Mouse (Mus musculus): ENCODE results near the gene Lgals2. TPM values are rescaled to one million over a fixed set of nuclear protein-coding genes. Genes with fewer than 3 reads are reported as not detected.

The Lgals2 gene
- total and polyA plus RNA-seq, 2 experiments from 2014 or later = not detected

- 54% methylated on average over 12 of the region's 13 CpGs for whole genome bisulfite sequencing
These were observed 8.5 kb upstream of the Lgals2 start for GRCm38 (mm10) chr15:78863852-78864253.

GRCm38 (mm10) chr15:78863154-78863553 lies 7.8 kb upstream of the Lgals2 start:
- no peak overlapping the region for H3K27ac ChIP-seq
- ATAC-seq (no peak), DNase-seq (ENCODE audit: low spot score) (no peak)
- TF ChIP-seq CTCF (IDR thresholded peaks at IDR 0.05; ENCODE audit: low read depth) = no peak
- no peaks in the 10 kb centered on the region for H3K9me3 ChIP-seq (ENCODE audit: low read length)
- no peak overlapping the region for H3K9ac ChIP-seq (replicated peaks; ENCODE audit: low read length)
- no peaks in the 10 kb centered on the region for H3K4me1 ChIP-seq (ENCODE audit: insufficient read depth, low read length)
- no peak overlapping the region for H3K4me2 ChIP-seq (ENCODE audit: low read depth, low read length)
- 64% methylated on average over 2 of the region's 2 CpGs for WGBS
- H3K4me3 ChIP-seq (ENCODE audit: low read length) = no peak overlapping the region
- no peaks in the 10 kb centered on the region for H3K27me3 ChIP-seq (ENCODE audit: insufficient read depth, low read length)
- no peaks in the 10 kb centered on the region for H3K36me3 ChIP-seq (ENCODE audit: insufficient read depth, low read length)

More at GRCm38 (mm10) chr15:78863852-78864253, 8.5 kb upstream of the Lgals2 start:
- H3K4me1 ChIP-seq (ENCODE audit: insufficient read depth, low read length) = no peaks in the 10 kb centered on the region
- H3K4me2 ChIP-seq (ENCODE audit: low read depth, low read length) = no peak overlapping the region
- H3K36me3 ChIP-seq (ENCODE audit: insufficient read depth, low read length) = no peaks in the 10 kb centered on the region
- no peak for TF ChIP-seq CTCF (IDR thresholded peaks at IDR 0.05; ENCODE audit: low read depth)
- no peaks in the 10 kb centered on the region for H3K9me3 ChIP-seq (ENCODE audit: low read length)
- DNase-seq (ENCODE audit: low spot score) (no peak), ATAC-seq (no peak)
- H3K9ac ChIP-seq (replicated peaks; ENCODE audit: low read length) = no peak overlapping the region
- H3K27ac ChIP-seq = no peak overlapping the region
- no peaks in the 10 kb centered on the region for H3K27me3 ChIP-seq (ENCODE audit: insufficient read depth, low read length)
- no peak overlapping the region for H3K4me3 ChIP-seq (ENCODE audit: low read length)

GRCm38 (mm10) chr15:78862280-78862679 lies 7.0 kb upstream of the Lgals2 start:
- no peaks in the 10 kb centered on the region for H3K4me1 ChIP-seq (ENCODE audit: insufficient read depth, low read length)
- H3K9me3 ChIP-seq (ENCODE audit: low read length) = no peaks in the 10 kb centered on the region
- TF ChIP-seq CTCF (IDR thresholded peaks at IDR 0.05; ENCODE audit: low read depth) = no peak
- DNase-seq (ENCODE audit: low spot score) = no peak
- H3K4me2 ChIP-seq (ENCODE audit: low read depth, low read length) = no peak overlapping the region
- 89% methylated on average over 5 of the region's 5 CpGs for WGBS
- H3K27me3 ChIP-seq (ENCODE audit: insufficient read depth, low read length) = no peaks in the 10 kb centered on the region
- H3K9ac ChIP-seq (replicated peaks; ENCODE audit: low read length) = no peak overlapping the region
- no peak for ATAC-seq
- no peak overlapping the region for H3K27ac ChIP-seq
- H3K36me3 ChIP-seq (ENCODE audit: insufficient read depth, low read length) = no peaks in the 10 kb centered on the region
- no peak overlapping the region for H3K4me3 ChIP-seq (ENCODE audit: low read length)

- DNase-seq (ENCODE audit: low spot score) = no peak
- Histone ChIP-seq H3K4me3 (ENCODE audit: low read length) (no peak overlapping the region), H3K4me2 (ENCODE audit: low read depth, low read length) (no peak overlapping the region), H3K27me3 (ENCODE audit: insufficient read depth, low read length) (no peaks in the 10 kb centered on the region), H3K36me3 (ENCODE audit: insufficient read depth, low read length) (no peaks in the 10 kb centered on the region), H3K4me1 (ENCODE audit: insufficient read depth, low read length) (no peaks in the 10 kb centered on the region), H3K9ac (replicated peaks; ENCODE audit: low read length) (no peak overlapping the region), H3K27ac (no peak overlapping the region), H3K9me3 (ENCODE audit: low read length) (no peaks in the 10 kb centered on the region)
- 77% methylated on average over 6 of the region's 6 CpGs for WGBS
- TF ChIP-seq CTCF (IDR thresholded peaks at IDR 0.05; ENCODE audit: low read depth) = no peak
- no peak for ATAC-seq
These were observed 4.4 kb upstream of the Lgals2 start for GRCm38 (mm10) chr15:78859714-78860113.

- H3K9me3 ChIP-seq (ENCODE audit: low read length) = no peaks in the 10 kb centered on the region
- H3K4me3 ChIP-seq (ENCODE audit: low read length) = no peak overlapping the region
- no peak overlapping the region for H3K4me2 ChIP-seq (ENCODE audit: low read depth, low read length)
- DNase-seq (ENCODE audit: low spot score) = no peak
- 73% methylated on average over 4 of the region's 4 CpGs for WGBS
- H3K9ac ChIP-seq (replicated peaks; ENCODE audit: low read length) = no peak overlapping the region
- no peaks in the 10 kb centered on the region for H3K4me1 ChIP-seq (ENCODE audit: insufficient read depth, low read length)
- no peak for ATAC-seq
- H3K36me3 ChIP-seq (ENCODE audit: insufficient read depth, low read length) = no peaks in the 10 kb centered on the region
- no peaks in the 10 kb centered on the region for H3K27me3 ChIP-seq (ENCODE audit: insufficient read depth, low read length)
- TF ChIP-seq CTCF (IDR thresholded peaks at IDR 0.05; ENCODE audit: low read depth) = no peak
- H3K27ac ChIP-seq = no peak overlapping the region
These were observed 4.0 kb upstream of the Lgals2 start for GRCm38 (mm10) chr15:78859311-78859710.

GRCm38 (mm10) chr15:78857009-78857408 lies 1.7 kb upstream of the Lgals2 start:
- TF ChIP-seq CTCF (IDR thresholded peaks at IDR 0.05; ENCODE audit: low read depth) = no peak
- Histone ChIP-seq H3K27me3 (ENCODE audit: insufficient read depth, low read length) (no peaks in the 10 kb centered on the region), H3K4me3 (ENCODE audit: low read length) (no peak overlapping the region), H3K9me3 (ENCODE audit: low read length) (no peaks in the 10 kb centered on the region), H3K4me2 (ENCODE audit: low read depth, low read length) (no peak overlapping the region), H3K27ac (no peak overlapping the region), H3K9ac (replicated peaks; ENCODE audit: low read length) (no peak overlapping the region), H3K4me1 (ENCODE audit: insufficient read depth, low read length) (no peaks in the 10 kb centered on the region), H3K36me3 (ENCODE audit: insufficient read depth, low read length) (no peaks in the 10 kb centered on the region)
- DNase-seq (ENCODE audit: low spot score) (peak; percentile 51), ATAC-seq (no peak)
- WGBS = 50% methylated on average over 7 of the region's 7 CpGs

GRCm38 (mm10) chr15:78851505-78852153 lies 3.7 kb downstream of the Lgals2 start:
- DNase-seq (ENCODE audit: low spot score) = peak; percentile 92
- Histone ChIP-seq H3K4me2 (ENCODE audit: low read depth, low read length) (no peak overlapping the region), H3K4me3 (ENCODE audit: low read length) (no peak overlapping the region), H3K4me1 (ENCODE audit: insufficient read depth, low read length) (no peaks in the 10 kb centered on the region), H3K27me3 (ENCODE audit: insufficient read depth, low read length) (no peaks in the 10 kb centered on the region), H3K36me3 (ENCODE audit: insufficient read depth, low read length) (no peaks in the 10 kb centered on the region), H3K27ac (no peak overlapping the region), H3K9me3 (ENCODE audit: low read length) (no peaks in the 10 kb centered on the region), H3K9ac (replicated peaks; ENCODE audit: low read length) (no peak overlapping the region)
- WGBS = 16% methylated on average over 13 of the region's 13 CpGs
- TF ChIP-seq CTCF (IDR thresholded peaks at IDR 0.05; ENCODE audit: low read depth) = peak; percentile 96
- peak; percentile 87 for ATAC-seq
